Mouse (Mus musculus): Measurements from ENCODE around the gene Tmem221. TPM values are rescaled to one million over a fixed set of nuclear protein-coding genes. Genes with fewer than 3 reads are reported as not detected.

Gene Tmem221
- polyA plus RNA-seq, 1 experiment: 2.5 TPM

DNA sequence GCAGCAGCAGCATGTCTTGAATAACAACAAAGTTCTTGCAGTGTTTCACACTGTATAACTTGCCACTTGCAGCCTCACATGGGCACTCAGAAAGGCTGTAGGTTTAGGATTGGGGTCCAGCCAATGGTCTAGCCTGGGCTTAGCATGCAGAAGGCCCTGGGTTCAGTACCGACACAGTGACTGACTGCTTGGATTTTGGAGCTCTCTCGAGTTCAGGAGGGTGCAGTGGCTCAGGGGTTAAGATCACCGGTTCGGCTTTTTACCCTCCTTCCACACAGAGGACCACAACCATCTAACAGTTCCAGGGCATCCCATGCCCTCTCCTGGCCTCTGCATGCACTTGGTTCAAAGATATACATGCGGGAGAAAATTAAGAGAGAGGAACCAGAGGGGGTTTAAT is 32.3 kb upstream of the Tmem221 start:
- peak overlapping the region; percentile 80 for H3K4me3 ChIP-seq (replicated peaks; ENCODE audit: control insufficient read depth, low read depth, low read length)
- 14% methylated on average over 5 of the region's 5 CpGs for WGBS
- peak overlapping the region; percentile 99 for H3K27ac ChIP-seq (ENCODE audit: control insufficient read depth, insufficient read depth, low read depth, low read length, poor library complexity)
- peaks cover 16% of the 10 kb centered on the region for H3K4me1 ChIP-seq (ENCODE audit: control insufficient read depth, insufficient read depth, low read length)
- TF ChIP-seq POLR2A (IDR thresholded peaks at IDR 0.05; ENCODE audit: borderline replicate concordance, control insufficient read depth, low read depth, low read length) (no peak), CTCF (IDR thresholded peaks at IDR 0.05; ENCODE audit: control insufficient read depth, insufficient read depth, low read length) (no peak)

DNA sequence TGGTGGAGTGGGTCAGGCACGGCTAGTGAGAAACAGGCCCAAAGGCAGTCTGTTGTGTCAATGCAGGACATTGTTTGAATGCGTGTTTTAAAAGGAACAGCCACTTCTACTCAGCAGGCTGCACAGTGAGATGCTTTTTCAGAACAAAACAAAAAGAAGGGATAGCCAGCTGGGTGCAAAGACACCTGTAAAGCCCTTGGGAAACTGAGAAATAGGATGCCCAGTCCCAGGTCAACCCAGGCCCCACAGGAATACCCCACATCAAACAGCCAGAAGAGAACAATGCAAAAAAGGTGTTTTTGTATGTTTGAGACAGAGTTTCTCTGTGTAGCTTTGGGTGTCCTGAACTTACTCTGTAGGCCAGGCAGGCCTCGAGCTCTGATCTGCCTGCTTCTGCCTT is 30.1 kb upstream of the Tmem221 start:
- no peak overlapping the region for H3K27ac ChIP-seq (ENCODE audit: control insufficient read depth, insufficient read depth, low read depth, low read length, poor library complexity)
- H3K4me1 ChIP-seq (ENCODE audit: control insufficient read depth, insufficient read depth, low read length): peaks cover 10% of the 10 kb centered on the region
- TF ChIP-seq CTCF (IDR thresholded peaks at IDR 0.05; ENCODE audit: control insufficient read depth, insufficient read depth, low read length) (no peak), POLR2A (IDR thresholded peaks at IDR 0.05; ENCODE audit: borderline replicate concordance, control insufficient read depth, low read depth, low read length) (no peak)
- whole genome bisulfite sequencing: 83% methylated on average over 3 of the region's 3 CpGs
- no peak overlapping the region for H3K4me3 ChIP-seq (replicated peaks; ENCODE audit: control insufficient read depth, low read depth, low read length)

DNA sequence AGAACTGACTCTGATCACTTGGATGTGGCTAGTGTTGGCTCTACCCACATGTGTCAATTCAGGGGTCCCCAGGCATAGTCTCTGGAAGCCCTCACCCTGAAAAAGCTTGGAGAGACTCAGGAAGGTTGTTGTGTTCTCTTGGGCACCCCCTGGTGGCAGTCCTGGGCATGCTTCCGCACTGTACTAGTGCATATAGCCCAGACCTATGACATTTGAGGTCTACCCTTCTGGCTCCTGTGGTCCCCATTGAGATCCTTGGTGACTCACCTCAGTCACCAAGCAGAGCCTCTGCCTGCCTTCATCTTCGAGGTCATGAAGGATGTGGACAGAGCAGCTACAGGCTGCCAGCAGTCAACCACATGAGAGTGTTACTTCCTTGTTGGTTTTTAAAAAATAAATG is 28.2 kb upstream of the Tmem221 start:
- peaks cover 8% of the 10 kb centered on the region for H3K4me1 ChIP-seq (ENCODE audit: control insufficient read depth, insufficient read depth, low read length)
- WGBS: 43% methylated on average over 2 of the region's 2 CpGs
- TF ChIP-seq POLR2A (IDR thresholded peaks at IDR 0.05; ENCODE audit: borderline replicate concordance, control insufficient read depth, low read depth, low read length): no peak
- peak; percentile 61; the same call in 1 of the 2 replicates for TF ChIP-seq CTCF (IDR thresholded peaks at IDR 0.05; ENCODE audit: control insufficient read depth, insufficient read depth, low read length)
- no peak overlapping the region for H3K27ac ChIP-seq (ENCODE audit: control insufficient read depth, insufficient read depth, low read depth, low read length, poor library complexity)
- H3K4me3 ChIP-seq (replicated peaks; ENCODE audit: control insufficient read depth, low read depth, low read length): no peak overlapping the region

DNA sequence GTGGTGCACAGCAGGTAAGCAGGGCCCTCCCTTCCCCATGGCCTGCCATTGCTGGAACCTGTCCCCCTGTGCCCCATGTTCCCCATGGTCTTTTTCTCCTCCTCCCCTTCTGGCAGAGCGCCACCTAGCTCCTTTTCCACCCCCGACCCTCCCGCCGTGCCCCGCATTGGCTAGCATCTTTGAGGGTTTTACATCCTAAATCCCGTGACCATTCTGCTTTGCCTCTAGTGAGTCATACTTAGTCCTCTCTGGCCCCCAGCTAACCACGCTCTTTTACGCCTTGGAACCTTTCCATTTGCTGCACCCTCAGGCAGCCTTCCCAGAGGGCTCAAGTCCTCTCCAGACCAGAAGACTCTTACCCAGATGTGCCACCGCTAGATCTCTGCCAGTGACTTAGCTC is 21.5 kb upstream of the Tmem221 start:
- no peak overlapping the region for H3K4me3 ChIP-seq (replicated peaks; ENCODE audit: control insufficient read depth, low read depth, low read length)
- WGBS: 85% methylated on average over 9 of the region's 9 CpGs
- H3K27ac ChIP-seq (ENCODE audit: control insufficient read depth, insufficient read depth, low read depth, low read length, poor library complexity): no peak overlapping the region
- no peaks in the 10 kb centered on the region for H3K4me1 ChIP-seq (ENCODE audit: control insufficient read depth, insufficient read depth, low read length)
- no peak for TF ChIP-seq POLR2A (IDR thresholded peaks at IDR 0.05; ENCODE audit: borderline replicate concordance, control insufficient read depth, low read depth, low read length)
- no peak for TF ChIP-seq CTCF (IDR thresholded peaks at IDR 0.05; ENCODE audit: control insufficient read depth, insufficient read depth, low read length)

DNA sequence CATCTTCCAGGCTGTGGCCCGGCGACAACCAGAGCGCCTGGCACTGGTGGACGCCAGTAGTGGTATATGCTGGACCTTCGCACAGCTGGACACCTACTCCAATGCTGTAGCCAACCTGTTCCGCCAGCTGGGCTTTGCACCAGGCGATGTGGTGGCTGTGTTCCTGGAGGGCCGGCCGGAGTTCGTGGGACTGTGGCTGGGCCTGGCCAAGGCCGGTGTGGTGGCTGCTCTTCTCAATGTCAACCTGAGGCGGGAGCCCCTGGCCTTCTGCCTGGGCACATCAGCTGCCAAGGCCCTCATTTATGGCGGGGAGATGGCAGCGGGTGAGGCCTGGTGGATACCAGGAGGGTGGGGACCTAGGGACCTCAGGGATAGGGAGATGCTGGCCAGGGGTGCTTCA is 20.8 kb upstream of the Tmem221 start:
- Histone ChIP-seq H3K27ac (ENCODE audit: control insufficient read depth, insufficient read depth, low read depth, low read length, poor library complexity) (no peak overlapping the region), H3K4me1 (ENCODE audit: control insufficient read depth, insufficient read depth, low read length) (no peaks in the 10 kb centered on the region), H3K4me3 (replicated peaks; ENCODE audit: control insufficient read depth, low read depth, low read length) (no peak overlapping the region)
- TF ChIP-seq CTCF (IDR thresholded peaks at IDR 0.05; ENCODE audit: control insufficient read depth, insufficient read depth, low read length) (no peak), POLR2A (IDR thresholded peaks at IDR 0.05; ENCODE audit: borderline replicate concordance, control insufficient read depth, low read depth, low read length) (no peak)
- WGBS: 84% methylated on average over 14 of the region's 14 CpGs

DNA sequence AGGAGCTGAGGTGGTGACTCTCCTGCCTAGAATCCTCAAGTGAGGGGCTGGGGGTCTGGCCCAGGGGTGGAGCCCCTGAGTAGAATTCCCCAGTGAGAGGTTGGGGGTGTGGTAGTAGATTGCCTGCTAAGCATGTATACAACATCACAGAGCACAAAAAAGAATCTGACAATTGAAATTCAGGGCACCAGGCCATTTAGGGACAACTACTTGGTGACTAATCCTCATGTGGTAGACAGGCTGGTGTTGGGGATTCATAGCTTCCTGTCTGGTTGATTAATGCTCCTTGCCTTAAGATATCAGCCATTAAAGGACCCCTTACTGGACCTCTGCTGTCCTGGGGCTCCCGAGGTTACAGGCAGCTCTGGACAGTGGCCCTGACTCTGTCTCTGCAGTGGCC is 20.3 kb upstream of the Tmem221 start:
- 75% methylated on average over 1 of the region's 1 CpGs for WGBS
- Histone ChIP-seq H3K27ac (ENCODE audit: control insufficient read depth, insufficient read depth, low read depth, low read length, poor library complexity) (no peak overlapping the region), H3K4me3 (replicated peaks; ENCODE audit: control insufficient read depth, low read depth, low read length) (no peak overlapping the region), H3K4me1 (ENCODE audit: control insufficient read depth, insufficient read depth, low read length) (no peaks in the 10 kb centered on the region)
- TF ChIP-seq POLR2A (IDR thresholded peaks at IDR 0.05; ENCODE audit: borderline replicate concordance, control insufficient read depth, low read depth, low read length) (no peak), CTCF (IDR thresholded peaks at IDR 0.05; ENCODE audit: control insufficient read depth, insufficient read depth, low read length) (no peak)

DNA sequence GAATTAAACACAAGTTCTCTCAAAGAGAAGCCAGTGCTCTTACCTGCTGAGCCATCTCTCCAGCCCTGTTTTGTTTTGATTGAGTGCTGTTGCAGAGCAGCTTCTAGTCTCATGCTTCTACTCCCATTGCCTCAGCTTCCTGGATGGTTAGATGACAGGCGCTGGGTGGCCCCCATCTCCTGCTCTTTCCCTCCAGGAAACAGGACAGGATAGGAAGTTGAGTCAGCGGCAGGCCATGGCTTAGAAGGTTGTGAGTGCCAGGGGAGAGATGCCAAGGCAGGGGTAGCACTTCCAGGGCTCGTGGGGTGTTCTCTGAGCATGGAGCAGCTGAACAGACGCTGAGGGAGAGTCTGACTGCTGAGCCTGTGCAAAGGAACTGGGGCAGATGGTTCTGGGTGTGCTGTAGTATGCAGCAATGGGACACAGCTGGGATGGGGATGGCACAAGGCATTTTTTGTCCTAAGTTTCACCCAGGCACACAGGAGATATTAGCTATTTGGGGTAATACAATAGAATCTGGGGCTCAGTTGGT is 19.3 kb upstream of the Tmem221 start:
- TF ChIP-seq POLR2A (IDR thresholded peaks at IDR 0.05; ENCODE audit: borderline replicate concordance, control insufficient read depth, low read depth, low read length): no peak
- no peaks in the 10 kb centered on the region for H3K4me1 ChIP-seq (ENCODE audit: control insufficient read depth, insufficient read depth, low read length)

DNA sequence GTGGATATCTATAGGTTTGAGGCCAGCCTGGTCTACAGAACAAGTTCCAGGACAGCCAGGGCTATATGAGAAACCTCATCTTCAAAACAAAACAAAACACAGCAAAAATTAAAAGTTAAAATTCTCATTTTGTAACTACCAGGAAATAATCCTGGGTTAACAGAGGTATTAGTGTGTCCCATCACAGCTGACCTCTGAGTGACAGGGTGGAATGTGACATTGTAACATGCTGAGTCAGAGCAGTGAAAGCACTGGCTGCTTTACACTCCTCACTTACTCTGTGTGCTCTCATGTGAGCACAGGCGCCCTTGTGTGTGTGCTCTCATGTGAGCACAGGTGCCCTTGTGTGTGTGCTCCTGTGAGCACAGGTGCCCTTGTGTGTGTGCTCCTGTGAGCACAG is 16.3 kb upstream of the Tmem221 start:
- WGBS: 64% methylated on average over 1 of the region's 1 CpGs
- no peak overlapping the region for H3K27ac ChIP-seq (ENCODE audit: control insufficient read depth, insufficient read depth, low read depth, low read length, poor library complexity)
- peaks cover 3% of the 10 kb centered on the region for H3K4me1 ChIP-seq (ENCODE audit: control insufficient read depth, insufficient read depth, low read length)
- no peak overlapping the region for H3K4me3 ChIP-seq (replicated peaks; ENCODE audit: control insufficient read depth, low read depth, low read length)
- TF ChIP-seq POLR2A (IDR thresholded peaks at IDR 0.05; ENCODE audit: borderline replicate concordance, control insufficient read depth, low read depth, low read length) (no peak), CTCF (IDR thresholded peaks at IDR 0.05; ENCODE audit: control insufficient read depth, insufficient read depth, low read length) (no peak)

More for the DNA sequence above, 19.3 kb upstream of the Tmem221 start:
- WGBS: 38% methylated on average over 4 of the region's 4 CpGs
- no peak overlapping the region for H3K4me3 ChIP-seq (replicated peaks; ENCODE audit: control insufficient read depth, low read depth, low read length)
- no peak overlapping the region for H3K27ac ChIP-seq (ENCODE audit: control insufficient read depth, insufficient read depth, low read depth, low read length, poor library complexity)

DNA sequence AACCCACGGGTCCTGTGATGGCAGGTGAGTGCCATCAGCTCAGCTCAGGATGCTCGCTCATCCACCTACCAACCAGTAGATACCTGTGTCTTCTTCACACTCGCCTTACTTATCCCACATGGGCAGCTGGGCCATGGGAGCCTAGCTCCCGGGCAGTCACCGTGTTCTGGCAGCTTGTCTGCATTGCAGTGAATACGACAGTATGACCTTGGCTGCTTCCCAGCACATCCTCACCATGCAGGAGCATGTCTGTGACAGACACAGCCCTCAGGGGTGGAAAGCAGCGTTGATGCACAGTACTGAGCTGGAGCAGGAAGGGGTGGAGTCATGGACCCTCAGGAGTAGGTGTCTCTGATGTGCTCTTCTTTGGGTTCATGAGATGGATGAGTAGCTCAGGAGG is 15.8 kb upstream of the Tmem221 start:
- H3K4me3 ChIP-seq (replicated peaks; ENCODE audit: control insufficient read depth, low read depth, low read length): no peak overlapping the region
- 86% methylated on average over 7 of the region's 7 CpGs for WGBS
- peaks cover 3% of the 10 kb centered on the region for H3K4me1 ChIP-seq (ENCODE audit: control insufficient read depth, insufficient read depth, low read length)
- no peak overlapping the region for H3K27ac ChIP-seq (ENCODE audit: control insufficient read depth, insufficient read depth, low read depth, low read length, poor library complexity)
- TF ChIP-seq POLR2A (IDR thresholded peaks at IDR 0.05; ENCODE audit: borderline replicate concordance, control insufficient read depth, low read depth, low read length): no peak
- TF ChIP-seq CTCF (IDR thresholded peaks at IDR 0.05; ENCODE audit: control insufficient read depth, insufficient read depth, low read length): no peak
